Mouse (Mus musculus) cerebellum, adult 11-12 months (tissue): ENCODE measurements at regions not wholly inside any gene's neighbourhood (a gene's known extent, or its start where the extent isn't known, plus 50 kb on each side); places are given as distances from the start of the nearest gene placed in this dataset.

Source experiments
- DNase-seq: peaks from one replicate; pipeline ENCODE4 v3.0.0; 2022

DNA sequence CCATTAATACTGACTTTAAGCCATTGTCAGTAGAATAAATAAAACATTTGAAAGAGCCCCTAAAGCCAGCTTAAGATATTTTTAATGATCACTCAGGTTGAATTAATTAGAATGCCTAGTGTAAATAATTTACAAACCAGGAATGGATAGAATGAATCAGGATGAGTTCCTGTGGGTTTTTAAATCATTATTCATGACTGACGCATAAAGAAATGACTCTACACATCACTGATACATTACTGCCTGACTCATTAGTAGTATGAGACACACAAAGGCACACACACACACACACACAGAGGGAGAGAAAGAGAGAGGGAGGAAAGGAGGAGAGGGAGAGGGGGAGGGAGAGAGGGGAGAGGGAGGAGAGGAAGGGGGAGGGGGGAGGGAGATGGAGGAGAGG lies 612.0 kb downstream of the Ipmk start:
- DNase-seq = no peak

DNA sequence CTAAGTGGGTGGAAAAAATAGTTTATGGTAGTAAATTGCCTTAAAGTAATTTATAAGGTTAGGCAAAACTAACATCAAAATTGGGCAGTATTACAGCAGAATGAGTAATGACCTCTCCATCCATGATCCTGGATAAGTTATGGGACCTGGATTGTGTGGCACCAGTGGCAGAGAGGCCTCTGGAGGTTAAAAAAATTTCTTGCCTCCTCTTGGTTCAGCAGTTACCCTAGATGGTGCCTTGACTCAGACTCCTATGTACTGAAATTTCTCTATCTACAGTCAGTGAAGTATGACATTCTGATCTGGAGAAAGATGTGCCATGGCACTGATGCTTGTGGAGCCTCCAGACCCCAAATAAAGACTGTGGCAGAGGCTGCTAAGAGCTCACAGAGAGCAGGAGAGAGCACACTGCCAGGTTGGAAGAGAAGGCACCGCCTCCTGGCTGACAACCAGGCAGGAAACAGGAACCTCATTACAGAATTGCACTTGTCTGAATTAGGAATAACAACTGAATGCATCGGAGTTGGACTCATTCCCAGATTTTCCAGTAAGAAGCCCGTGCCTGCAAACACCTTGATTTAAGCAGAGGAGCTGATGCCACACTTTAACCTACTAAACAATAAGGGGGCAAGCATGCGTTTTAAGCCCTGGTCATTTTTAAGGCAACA lies 613.0 kb downstream of the Ipmk start:
- peak; percentile 5 for DNase-seq

DNA sequence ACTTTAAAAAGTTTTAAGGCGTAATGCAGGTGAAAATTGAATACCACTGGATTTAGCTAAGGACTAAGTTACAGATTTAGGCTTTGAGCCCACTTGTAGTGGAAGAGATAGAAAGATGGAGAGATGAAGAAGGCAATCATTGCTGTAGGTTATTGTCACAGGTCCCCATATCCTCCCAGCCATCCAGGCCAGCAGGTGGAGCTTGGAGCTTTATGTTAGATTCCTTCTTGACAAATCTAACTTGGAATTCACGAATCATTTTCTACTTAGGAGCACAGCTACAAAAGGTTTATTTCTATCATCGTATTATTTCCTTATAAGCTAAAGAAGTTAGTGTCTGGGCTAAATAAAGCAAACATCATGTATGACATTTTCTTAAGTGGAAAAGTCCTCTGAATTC lies 630.5 kb downstream of the Ipmk start:
- no peak for DNase-seq

DNA sequence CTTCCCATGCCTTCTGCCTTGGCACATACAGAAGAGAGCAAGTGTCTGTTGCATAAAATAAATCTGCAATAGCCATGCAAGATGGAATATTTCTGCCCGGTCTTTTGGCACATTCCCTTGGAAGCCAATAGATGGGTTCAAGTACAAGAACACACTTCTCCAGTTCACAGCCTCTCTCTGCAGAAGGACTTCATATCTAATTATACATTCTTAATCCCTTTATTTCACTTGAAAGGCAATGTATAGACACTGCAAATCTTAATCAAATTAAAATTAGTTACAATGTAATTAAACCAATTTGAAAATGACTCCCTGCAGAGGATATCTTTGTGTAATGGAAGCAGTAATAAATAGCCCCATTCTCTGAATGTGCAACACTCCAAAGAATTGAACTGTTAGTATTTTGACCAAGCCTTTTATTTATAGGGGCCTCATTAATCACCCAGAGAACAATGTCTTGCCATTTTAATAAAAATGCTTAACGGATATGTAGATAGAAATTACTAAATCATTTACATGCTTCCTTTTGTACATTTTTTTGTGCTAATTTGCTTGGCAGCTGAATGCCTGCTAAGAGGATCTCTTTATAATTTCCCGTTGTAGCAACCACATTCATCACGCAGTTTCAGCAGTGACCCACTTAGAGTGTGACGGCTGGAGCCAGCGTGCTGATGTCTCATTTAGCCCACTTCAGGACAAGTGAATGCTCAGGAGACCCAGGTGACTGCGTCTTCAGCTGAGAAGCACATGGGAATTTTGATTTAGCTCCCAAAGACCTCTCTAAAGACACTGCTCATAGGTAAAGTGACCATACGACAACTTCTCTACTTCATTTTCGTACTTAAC lies 651.5 kb upstream of the Zwint start:
- DNase-seq = no peak
